Mouse (Mus musculus) C2C12 (cell line): ENCODE results near the gene Foxo3.

Experiments used
- CEBPB ChIP-seq: IDR thresholded peaks from one replicate; pipeline ENCODE4 v1.6.1; 2011; ENCODE audit warnings: low read depth, mild to moderate bottlenecking, control low read depth, moderate library complexity
- CTCF ChIP-seq: IDR thresholded peaks from one replicate; pipeline ENCODE4 v1.5.1; 2011; ENCODE audit not compliant: control insufficient read depth, insufficient read depth, insufficient read length
- FOSL1 ChIP-seq: IDR thresholded peaks from one replicate; pipeline ENCODE4 v1.8.0; 2011; ENCODE audit warnings: mild to moderate bottlenecking, low read length; ENCODE audit not compliant: poor library complexity, insufficient read depth, severe bottlenecking
- MYOD1 ChIP-seq: IDR thresholded peaks from one replicate; pipeline ENCODE4 v1.6.1; 2011; ENCODE audit warnings: low read depth; ENCODE audit not compliant: control insufficient read depth, insufficient read length
- USF1 ChIP-seq: IDR thresholded peaks from one replicate; pipeline ENCODE4 v1.6.1; 2011; ENCODE audit warnings: low read depth, mild to moderate bottlenecking, control low read depth, moderate library complexity

GRCm38 (mm10) chr10:42265021-42265689, 11.4 kb downstream of the Foxo3 start:
- TF ChIP-seq CTCF, result no peak
- no peak for TF ChIP-seq CEBPB
- no peak for TF ChIP-seq USF1
- TF ChIP-seq MYOD1, result no peak
- no peak for TF ChIP-seq FOSL1
